Mouse (Mus musculus): Measurements from ENCODE around the gene Stac2.

DNA sequence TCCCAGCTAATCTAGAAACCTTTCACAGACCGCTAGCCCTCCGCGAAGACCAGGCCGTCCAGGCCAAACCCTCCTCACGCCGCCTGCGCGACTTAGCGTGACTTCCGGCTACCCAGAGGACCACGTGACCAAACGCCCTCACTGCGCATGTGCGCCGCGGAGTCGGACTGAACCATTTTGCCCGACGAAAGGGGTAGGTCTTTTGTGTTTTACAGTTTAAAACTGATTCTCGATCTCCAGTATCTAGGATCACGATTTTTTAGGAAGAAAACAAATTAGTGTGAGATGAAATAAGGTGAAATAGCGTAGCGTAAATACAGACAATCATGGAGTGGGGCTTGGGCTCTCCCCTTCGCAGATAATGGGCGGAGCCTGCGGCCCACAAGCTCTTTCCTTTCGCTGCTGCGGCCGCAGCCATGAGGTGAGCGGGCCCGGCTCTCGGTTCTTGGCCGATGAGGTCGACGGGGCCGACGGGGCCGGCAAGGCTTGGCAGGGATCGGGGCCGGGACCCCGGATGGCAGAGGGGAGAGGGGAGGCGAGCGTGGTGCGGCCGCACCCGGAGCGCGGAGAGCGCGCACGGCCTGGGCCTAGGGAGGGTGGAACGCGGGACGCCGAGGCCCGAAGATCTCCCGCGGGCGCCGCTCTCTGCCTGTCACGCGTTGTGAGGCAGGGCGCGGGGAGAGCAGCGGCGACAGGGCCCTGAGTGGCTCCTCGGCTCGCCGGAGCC is 26.5 kb downstream of the Stac2 start, which contains the start of gene Rpl19:
- no peak for TF ChIP-seq CTCF (IDR thresholded peaks at IDR 0.05; ENCODE audit: control insufficient read depth, insufficient read depth, insufficient replicate concordance, low read depth, low read length)
- TF ChIP-seq POLR2A (IDR thresholded peaks at IDR 0.05; ENCODE audit: control insufficient read depth, low read depth, low read length) = peak; percentile 97
